Mouse (Mus musculus): ENCODE measurements around the gene Drg1.
"Not testable (repeated sequence)": the region's sequence is repeated elsewhere in the genome, so short reads cannot be mapped to it uniquely, and the experiment has no call there.

Drg1 gene

DNA sequence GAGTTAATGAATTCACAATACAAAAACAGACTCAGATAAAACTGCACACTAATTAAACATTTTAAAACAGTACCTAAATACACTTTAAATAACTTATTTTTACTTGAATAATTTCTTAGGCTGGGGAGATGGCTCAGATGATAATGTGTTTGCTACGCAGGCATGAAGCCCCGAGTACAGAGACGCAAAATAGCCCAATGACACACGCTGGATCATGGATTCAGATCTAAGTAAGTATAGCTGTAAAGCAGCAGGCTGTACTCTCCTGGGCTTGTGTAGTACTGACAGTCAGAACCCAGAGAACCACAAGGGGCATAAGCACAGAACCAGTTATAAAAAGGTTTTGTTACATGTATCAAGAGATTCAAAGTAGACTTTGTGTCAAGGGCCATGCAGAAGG lies 99.1 kb downstream of the Drg1 start:
- not testable (repeated sequence) for DNase-seq (ENCODE audit: low spot score in 2 of 2)

DNA sequence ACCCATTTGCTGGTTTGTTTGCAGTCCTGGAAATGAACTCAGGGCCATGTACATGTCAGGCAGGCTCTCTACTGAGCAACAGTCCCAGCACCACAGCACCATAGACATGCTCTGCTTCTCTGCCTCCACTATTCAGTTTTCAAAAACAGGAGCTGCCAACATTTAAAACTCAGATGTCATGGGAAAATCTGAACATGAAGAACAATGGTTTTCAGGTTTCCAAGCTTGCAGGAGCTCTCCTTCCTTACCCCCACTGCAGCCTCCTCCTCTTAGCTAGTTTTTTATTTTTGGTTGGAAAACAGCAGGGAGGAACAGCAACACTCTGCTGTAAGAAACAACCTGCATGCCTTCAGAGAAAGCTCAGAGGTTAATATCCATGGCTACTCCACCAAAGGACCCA lies 99.9 kb downstream of the Drg1 start:
- peak in 1 of 2 experiments; percentile 20 for DNase-seq (ENCODE audit: low spot score in 2 of 2)

DNA sequence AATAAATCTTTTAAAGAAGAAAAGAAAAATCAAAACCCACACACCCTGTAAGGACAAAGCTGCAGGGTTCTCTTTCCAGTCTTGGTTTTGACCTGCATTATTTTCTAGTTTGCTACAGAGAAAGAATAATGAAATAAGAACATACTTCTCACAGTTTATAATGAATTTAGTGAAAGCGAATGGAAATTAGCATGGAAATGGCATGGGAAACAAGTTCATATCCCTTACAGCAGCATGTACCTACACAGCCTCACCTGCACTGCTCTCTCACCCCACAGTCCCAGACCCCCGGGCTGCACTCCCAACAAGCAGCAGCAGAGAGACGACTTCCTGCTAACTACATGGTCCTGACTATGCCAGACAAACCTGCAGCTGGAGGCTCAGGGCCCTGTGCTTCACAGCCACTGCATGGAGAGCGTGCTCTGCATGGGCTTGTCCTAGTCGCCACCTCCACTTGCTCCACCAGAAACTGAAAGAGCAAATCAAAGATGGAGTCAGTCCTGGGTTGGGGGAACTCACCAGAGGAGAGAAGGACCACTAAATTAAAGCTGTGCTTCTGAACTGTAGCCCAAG lies 100.9 kb downstream of the Drg1 start:
- DNase-seq (ENCODE audit: low spot score in 2 of 2), result not testable (repeated sequence)

DNA sequence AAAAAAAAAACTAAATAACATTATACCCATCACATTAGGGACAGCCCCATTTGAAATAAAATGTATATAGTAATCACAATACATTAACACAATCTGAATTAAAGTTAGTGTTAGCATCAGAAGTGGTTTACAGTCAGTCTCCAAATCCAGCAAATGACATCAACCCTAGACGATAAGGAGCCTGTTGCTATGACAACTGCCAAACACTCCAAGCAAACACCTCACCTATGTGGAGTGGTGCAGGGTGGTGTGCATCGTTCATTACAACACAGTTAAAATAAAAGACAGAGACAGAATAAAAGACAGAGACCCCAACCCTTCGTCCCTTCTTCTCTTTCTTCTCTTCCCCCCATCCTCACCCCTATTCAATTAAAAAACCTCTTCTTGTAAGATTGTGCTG lies 102.6 kb downstream of the Drg1 start:
- not testable (repeated sequence) for DNase-seq (ENCODE audit: low spot score in 2 of 2)

DNA sequence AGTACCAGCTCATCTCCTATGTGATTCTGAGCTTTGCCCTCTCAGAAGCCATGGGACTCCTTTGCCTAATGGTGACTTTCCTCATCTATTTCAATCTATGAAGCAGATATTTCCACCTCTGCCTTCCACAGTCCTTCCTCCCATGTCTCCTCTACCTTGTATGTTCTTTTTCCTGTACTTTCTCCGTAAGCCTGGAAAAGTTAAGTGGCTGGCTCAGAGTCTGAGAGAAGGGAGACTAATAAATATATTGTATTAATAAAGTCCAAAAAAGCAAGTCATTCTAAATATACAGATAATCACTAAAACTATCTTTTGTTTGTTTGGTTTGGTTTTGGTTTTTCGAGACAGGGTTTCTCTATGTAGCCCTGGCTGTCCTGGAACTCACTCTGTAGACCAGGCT lies 103.1 kb downstream of the Drg1 start:
- DNase-seq (ENCODE audit: low spot score in 2 of 2), result peak in 1 of 2 experiments; percentile 54

GRCm38 (mm10) chr11:3162236-3162897 lies 103.8 kb downstream of the Drg1 start:
- DNase-seq (ENCODE audit: low spot score in 2 of 2), result peak; percentile 53 to 72

DNA sequence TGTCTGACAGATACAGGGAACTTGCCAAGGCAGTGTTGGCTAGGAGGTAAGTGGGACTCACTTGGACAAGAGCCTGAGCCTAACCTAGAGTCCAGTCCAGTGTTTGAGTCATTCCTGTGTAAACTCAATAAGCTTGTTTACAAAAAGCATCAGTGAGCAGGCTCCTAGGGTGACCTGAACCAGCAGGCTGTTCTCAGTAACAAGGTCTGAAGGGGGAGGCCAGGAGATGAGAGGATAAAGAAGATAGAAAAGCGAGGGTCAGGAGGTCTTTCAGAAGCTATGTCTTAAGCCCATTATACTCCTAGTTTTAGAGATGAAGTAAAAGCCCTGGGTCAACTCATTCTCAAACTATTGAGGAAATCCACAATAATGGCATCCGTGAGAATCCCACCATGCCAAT lies 104.8 kb downstream of the Drg1 start:
- DNase-seq (ENCODE audit: low spot score in 2 of 2), result peak; percentile 64 to 69

DNA sequence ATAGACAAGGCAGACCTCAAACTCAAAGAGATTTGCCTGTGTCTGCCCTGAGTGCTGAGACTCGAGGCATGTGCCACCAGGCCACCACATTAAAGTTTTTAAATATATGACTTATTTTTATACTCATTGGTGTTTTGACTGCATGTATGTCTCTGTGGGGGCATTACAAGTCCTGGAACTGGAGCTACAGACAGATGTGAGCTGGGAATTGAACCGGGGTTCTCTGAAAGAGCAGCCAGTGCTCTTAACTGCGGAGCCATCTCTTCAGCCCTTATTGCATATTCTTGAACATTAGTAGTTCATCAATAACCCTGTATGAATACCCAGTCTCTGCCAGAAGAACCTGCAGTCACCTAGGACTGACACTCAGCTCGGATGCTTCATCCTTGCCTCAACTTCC lies 107.4 kb downstream of the Drg1 start:
- DNase-seq (ENCODE audit: low spot score in 2 of 2), result not testable (repeated sequence)

DNA sequence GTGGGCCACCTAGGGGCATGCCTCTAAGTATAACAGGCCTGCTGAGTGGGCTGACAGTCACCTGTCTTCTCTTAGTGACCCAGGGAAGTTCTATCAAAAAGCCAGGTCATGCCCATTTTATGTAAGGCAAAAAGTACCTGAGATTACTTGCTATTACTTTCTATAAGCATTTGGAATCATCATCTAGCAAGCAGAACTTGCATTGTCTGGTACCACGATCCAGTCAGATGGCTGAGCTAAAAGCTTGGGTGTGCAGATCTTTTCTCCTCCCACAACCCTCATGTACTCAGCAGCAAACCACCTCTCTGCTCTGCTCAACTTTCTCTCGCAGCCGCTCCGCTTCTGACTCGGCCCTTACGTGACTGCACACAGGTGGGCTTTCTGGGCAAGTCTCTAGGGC lies 108.2 kb downstream of the Drg1 start:
- DNase-seq (ENCODE audit: low spot score in 2 of 2), result not testable (repeated sequence)

GRCm38 (mm10) chr11:3156991-3157390 lies 109.2 kb downstream of the Drg1 start:
- not testable (repeated sequence) for DNase-seq (ENCODE audit: low spot score in 2 of 2)

- DNase-seq (ENCODE audit: low spot score in 2 of 2), result peak; percentile 66 to 72
Measured at GRCm38 (mm10) chr11:3153666-3154397, 112.4 kb downstream of the Drg1 start.

DNA sequence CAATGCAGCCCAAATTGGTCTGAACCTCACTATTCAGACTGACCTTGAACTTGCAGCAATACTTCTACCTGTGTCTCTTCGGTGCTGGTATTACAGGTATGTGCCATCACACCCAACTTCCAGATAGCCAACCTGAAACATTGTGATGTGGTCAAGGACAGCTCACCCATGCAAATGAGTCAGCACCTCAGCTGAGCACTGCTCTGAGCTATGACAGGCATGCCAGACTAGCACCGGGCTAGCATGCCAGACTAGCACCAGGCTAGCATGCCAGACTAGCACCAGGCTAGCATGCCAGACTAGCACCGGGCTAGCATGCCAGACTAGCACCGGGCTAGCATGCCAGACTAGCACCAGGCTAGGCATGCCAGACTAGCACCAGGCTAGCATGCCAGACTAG lies 114.9 kb downstream of the Drg1 start:
- peak; percentile 29 to 42 for DNase-seq (ENCODE audit: low spot score in 2 of 2)

DNA sequence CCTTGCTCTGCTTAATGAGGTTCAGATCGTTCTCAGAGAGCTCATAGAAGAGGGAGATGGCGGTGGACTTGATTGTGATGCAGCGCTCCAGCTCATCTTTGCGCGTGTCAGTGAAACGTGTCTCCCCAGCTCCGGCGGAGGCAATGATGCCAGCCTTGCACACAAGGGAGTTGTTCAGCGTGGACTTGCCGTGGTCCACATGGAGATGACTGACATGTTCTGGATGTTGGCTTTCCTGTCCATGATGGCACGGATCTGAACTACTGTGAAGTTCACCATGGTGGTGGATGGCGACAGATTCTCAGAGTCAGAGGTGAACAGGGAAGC lies 115.6 kb downstream of the Drg1 start:
- not testable (repeated sequence) for DNase-seq (ENCODE audit: low spot score in 2 of 2)

DNA sequence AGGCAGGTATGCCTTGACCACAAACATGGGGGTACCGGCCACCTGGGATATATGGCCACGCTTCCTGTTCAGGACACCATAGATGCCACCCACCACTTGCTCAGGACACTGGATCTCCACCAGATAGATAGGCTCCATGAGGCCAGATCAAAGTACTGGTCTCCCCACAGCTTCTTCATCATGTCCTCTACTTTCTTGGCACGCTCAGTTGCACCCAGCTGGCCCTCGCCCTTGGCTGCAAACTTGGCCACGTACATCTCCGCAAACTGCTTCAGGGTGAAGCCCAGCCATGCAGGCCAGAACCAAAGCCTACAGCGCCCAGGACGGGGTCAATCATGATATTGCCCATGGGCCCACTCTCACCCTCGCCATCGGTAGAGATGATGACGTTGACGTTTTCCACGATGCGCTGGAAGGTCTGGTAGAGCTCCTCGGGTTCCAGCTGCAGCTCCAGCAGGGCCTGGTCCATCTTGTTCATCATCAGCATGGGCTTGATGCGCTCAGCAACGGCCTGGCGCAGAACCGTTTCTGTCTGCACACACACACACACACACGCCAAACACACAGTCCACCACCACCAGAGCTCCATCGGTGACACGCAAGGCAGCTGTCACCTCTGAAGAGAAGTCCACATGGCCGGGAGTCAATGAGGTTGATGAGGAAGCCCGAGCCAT lies 116.1 kb downstream of the Drg1 start:
- peak; percentile 36 to 50 for DNase-seq (ENCODE audit: low spot score in 2 of 2)

GRCm38 (mm10) chr11:3149471-3149870 lies 116.7 kb downstream of the Drg1 start:
- DNase-seq (ENCODE audit: low spot score in 2 of 2), result not testable (repeated sequence)

DNA sequence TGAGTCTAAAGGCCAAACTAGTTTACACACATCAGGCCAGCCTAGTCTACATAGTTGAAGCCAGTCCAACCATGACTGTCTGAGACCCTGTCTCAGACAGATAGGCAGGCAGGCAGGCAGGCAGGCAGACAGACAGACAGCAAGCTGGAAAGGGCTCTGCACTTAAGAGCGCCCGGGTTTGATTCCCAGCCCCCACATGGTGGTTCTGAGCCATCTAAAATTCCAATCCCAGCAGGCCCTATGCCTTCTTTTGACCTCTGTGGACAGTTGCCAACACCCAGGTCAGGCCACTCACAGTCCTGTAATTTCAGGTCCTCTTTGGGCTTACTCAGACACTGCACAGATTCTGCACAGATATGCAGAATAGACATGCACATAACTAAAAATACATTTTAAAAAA lies 119.4 kb downstream of the Drg1 start:
- not testable (repeated sequence) for DNase-seq (ENCODE audit: low spot score in 2 of 2)

GRCm38 (mm10) chr11:3145359-3146165 lies 120.7 kb downstream of the Drg1 start:
- not testable (repeated sequence) for DNase-seq (ENCODE audit: low spot score in 2 of 2)

DNA sequence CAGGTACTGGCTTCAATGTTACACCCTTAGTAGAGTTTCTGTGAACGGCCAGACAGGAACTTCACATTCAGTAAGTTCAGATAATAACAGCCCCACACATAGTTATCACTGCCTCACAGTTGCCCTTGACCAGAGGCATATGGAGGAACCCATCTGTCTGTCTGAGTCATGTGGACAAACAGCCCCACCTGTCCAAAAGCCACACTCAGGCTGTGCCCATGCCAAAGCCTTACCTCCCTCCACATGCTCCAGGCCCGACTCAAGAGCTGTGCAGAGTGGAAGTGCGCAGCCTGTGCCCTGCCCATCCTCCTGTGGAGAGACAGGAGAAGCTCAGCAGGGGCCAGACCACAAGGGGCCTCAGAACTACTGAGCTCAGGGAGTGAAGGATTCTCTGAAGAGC lies 122.2 kb downstream of the Drg1 start:
- not testable (repeated sequence) for DNase-seq (ENCODE audit: low spot score in 2 of 2)

DNA sequence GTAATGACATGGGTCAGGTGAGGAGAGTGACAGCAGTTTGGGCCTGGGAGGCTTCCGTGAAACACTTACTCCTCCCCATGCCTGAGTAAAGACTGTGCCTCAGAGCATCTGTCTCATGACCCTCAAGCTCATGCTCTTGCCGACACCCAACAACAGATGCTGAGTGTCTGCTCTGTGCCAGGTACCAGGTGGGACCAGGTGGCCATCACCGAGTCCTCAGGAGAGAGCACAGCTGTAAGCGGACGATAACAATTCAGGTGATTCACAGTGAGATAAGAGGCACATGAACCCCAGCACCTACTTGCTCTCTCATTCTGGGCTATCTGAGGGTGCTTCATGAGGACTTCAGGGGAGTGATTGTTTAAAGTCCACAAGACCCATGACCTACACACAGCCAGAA lies 123.8 kb downstream of the Drg1 start:
- peak; percentile 80 to 87 for DNase-seq (ENCODE audit: low spot score in 2 of 2)

- DNase-seq (ENCODE audit: low spot score in 2 of 2), result not testable (repeated sequence)
Measured at GRCm38 (mm10) chr11:3140967-3141535, 125.2 kb downstream of the Drg1 start.

DNA sequence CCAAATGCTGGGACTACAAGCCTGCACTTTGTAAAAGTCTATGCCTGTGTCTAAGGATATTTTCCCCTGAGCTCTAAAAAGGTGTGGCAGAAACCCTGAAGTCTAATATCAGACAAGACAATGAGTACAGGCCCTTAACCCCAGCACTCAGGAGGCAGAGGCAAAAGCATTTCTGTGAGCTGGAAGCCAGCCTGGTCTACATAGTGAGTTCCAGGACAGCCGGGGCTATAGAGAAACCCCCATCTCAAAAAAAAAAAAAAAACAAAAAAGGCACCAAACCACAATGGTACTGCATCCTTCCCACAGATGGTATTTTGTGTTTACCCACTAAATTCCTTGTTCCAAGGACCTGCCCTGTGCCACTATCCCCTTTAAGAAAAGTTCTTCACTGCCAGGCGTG lies 127.9 kb downstream of the Drg1 start:
- peak; percentile 60 to 73 for DNase-seq (ENCODE audit: low spot score in 2 of 2)

Data from spleen, postnatal 14 days (tissue).